In the genomic region with DNA sequence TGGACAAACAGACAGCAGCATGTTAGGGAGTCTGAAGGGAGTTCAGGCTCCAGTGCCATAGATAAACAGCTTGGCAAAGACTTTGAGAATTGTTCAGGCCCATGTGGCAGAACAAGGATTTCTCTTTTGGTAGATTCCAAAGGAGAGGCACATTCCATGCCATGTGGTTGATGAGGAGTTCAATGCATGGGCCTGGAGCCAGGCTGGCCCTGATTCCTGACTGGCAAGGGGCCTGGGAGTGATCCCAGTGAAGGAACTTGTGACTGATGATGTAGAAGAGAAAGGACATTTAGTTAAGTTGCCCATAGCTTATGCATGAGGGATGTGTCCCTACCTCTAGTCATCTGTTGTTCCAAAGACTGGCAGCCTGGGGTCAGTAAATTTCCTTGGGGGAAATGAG, we compare ENCODE assay signal across 22 mouse cellular contexts.
"Had no signal": no experiment of that assay in that cellular context is flagged by ENCODE, and none has a peak within 500 bp of the region (broad histone marks: within the 10 kb centered on the region; RNA-seq: fewer than 3 reads in every experiment).

No protein-coding gene starts in this region.

- H3K27ac ChIP-seq: kidney, embryonic 15.5 days; left cerebral cortex, adult 2 months; limb, embryonic 10.5 days; limb, embryonic 13.5 days; liver, embryonic 12.5 days; liver, embryonic 15.5 days; midbrain, embryonic 15.5 days; neural tube, embryonic 13.5 days; stomach, embryonic 15.5 days had no signal

- H3K27me3 ChIP-seq: kidney, embryonic 15.5 days; liver, embryonic 12.5 days; liver, embryonic 15.5 days; midbrain, embryonic 15.5 days; neural tube, embryonic 13.5 days; stomach, embryonic 15.5 days had no signal

- ATAC-seq: liver, embryonic 12.5 days; midbrain, embryonic 15.5 days had no signal

- H3K4me2 ChIP-seq: kidney, embryonic 15.5 days; limb, embryonic 13.5 days; liver, embryonic 12.5 days; liver, embryonic 15.5 days; midbrain, embryonic 11.5 days; midbrain, embryonic 15.5 days; neural tube, embryonic 13.5 days; stomach, embryonic 15.5 days had no signal

- H3K9me3 ChIP-seq: kidney, embryonic 15.5 days; limb, embryonic 10.5 days; limb, embryonic 13.5 days; liver, embryonic 12.5 days; liver, embryonic 15.5 days; midbrain, embryonic 15.5 days; neural tube, embryonic 13.5 days; stomach, embryonic 15.5 days had no signal

- H3K9ac ChIP-seq: kidney, embryonic 15.5 days; limb, embryonic 13.5 days; liver, embryonic 12.5 days; liver, embryonic 15.5 days; midbrain, embryonic 15.5 days; neural tube, embryonic 13.5 days; stomach, embryonic 15.5 days had no signal

- H3K4me1 ChIP-seq: limb, embryonic 10.5 days; limb, embryonic 13.5 days; liver, embryonic 12.5 days; liver, embryonic 15.5 days; stomach, embryonic 15.5 days had no signal

- H3K4me3 ChIP-seq: kidney, embryonic 15.5 days; left cerebral cortex, adult 2 months; limb, embryonic 10.5 days; limb, embryonic 13.5 days; liver, embryonic 12.5 days; liver, embryonic 15.5 days; midbrain, embryonic 15.5 days; myocyte; neural tube, embryonic 13.5 days; stomach, embryonic 15.5 days had no signal

- DNase-seq: kidney, postnatal 10 days; kidney, postnatal 36 days; layer of hippocampus, postnatal 36 days; liver; lung, adult 2 months; lung, postnatal 14 days; lung, postnatal 4 days; retina, postnatal 1 day; right cerebral cortex, postnatal 25 days; spleen, adult 18-20 months; thymus, postnatal 25 days had no signal

- H3K36me3 ChIP-seq: kidney, embryonic 15.5 days; limb, embryonic 10.5 days; limb, embryonic 13.5 days; liver, embryonic 12.5 days; liver, embryonic 15.5 days; midbrain, embryonic 15.5 days; neural tube, embryonic 13.5 days; stomach, embryonic 15.5 days had no signal
